Mouse (Mus musculus) ZHBTc4 (cell line): ENCODE results near the gene Kdm5c.

Experiments
- DNase-seq: peaks from one replicate; pipeline ENCODE4 v3.0.0-alpha.2; 2011; ENCODE audit warnings: low read depth, low spot score

Kdm5c gene

DNA sequence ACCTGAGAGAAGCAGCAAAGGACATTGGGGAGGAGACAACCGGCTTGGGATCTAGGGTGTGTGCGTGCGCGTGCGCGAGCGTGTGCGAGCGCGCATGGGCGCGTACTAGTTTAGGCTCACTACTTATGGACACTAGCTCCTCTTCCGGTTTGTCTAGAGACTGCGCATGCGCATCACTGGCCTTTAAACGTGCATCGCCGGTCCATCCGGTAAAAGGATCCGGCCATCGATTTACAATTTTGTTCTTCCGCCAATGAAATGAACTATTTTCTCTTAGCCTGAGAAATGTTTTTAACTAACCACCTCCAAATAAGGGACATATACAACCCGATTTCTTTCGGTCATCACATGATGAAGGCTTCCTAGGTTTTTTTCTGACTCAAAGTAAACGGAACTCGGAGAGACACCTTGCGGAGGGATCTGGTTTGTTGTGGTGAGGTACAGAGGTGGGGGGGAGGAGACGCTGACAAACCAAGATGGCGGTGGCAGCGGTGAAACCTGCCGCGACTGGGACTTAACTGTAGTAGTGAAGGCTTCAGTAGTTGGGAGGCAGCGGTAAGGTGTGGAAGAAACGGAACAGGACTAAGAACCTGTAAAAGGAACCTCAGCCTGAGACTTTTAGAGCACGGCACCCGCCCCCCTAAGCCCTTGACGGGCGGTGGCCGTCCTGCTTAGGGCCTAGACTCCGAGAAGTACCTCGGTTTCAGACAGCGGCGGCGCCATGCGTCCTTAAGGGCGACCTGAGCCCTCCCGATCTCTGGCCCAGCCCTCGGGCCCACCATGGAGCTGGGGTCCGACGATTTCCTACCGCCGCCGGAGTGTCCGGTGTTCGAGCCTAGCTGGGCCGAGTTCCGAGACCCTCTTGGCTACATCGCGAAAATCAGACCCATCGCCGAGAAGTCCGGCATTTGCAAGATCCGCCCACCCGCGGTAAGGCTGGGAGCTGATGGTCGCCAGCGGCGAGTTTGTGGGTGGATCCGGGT, at the start of gene Kdm5c:
Gene Kdm5c, plus strand, starts transcription at position 240 of the 983 bp plus-strand sequence.
- DNase-seq, result peak; percentile 98

DNA sequence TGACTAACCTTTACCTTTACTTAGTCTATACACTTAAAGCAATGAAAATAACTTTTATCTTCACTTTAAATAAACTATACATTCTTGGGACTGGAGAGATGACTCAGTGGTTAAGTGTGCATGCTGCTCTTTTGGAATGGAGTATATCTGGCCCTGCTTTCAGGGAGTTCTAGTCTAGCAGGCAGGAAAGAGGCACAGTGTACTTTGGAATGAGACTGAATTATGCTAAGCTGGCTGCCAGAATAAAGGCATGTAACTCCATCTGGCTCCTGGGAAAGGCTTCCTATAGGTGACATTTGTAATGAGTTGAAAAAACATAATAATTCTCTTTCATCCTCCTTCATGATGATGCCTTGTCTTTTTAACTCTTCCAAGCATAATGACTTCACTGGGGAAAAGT, 45.7 kb upstream of the Kdm5c start:
- DNase-seq, result no peak

DNA sequence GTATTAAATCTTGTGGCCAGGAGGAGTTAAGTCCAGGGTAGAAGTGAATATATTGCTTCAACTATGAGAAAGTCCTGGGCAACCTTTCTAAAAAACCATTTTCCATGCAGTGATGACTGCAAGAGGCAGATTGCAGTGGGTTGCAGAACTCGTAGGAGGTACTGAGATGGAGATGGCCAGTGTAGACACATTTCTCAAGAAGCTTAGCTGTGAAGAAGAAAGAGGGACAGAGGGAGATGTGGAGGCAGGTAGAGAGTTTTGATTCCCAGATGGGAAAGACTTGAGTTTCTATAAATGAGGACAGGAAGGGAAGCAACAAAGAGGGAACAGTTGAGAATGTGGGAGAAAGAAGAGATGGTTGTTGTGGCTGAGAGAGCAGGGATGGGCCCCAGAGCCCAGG, 41.6 kb upstream of the Kdm5c start:
- DNase-seq, result no peak

DNA sequence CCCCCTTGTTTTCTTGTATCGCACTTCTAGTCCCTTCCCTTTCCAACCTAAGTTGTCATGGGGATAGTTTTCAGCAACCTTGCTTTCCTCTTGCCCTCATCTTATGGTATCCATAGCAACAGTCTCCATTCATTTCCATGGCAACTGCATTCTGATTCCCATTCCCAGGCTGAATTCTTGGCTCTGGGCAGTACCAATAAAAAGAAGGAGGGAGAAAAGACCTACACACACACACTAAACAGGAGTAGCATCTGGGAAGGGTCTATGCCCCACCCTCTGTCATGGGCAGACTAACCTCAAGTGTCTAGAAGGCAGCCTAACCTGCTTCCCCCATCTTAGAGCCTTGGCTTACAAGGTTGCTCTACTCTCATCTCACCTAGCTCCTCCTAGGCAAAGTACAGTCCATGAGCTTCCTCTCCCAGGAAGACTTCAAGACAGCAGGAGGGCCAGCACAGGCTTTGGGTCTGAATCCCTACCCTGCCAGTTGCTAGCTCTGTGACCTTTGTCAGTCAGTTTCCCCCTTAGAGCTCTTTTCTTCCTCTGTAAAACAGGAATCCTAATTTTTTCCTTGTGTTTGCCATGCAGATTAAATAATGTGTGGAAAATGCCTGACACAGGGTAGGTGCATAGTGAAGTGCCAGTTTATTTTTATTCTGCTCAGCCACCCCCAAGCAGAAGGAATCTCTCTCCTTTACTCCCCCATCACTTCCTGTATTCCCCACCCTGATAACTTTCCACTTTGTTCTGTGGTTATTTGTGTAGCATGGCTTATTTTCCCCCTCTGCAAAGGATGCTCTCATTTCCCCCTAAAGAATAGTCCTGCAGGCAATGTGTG, 34.8 kb upstream of the Kdm5c start:
- DNase-seq, result no peak

DNA sequence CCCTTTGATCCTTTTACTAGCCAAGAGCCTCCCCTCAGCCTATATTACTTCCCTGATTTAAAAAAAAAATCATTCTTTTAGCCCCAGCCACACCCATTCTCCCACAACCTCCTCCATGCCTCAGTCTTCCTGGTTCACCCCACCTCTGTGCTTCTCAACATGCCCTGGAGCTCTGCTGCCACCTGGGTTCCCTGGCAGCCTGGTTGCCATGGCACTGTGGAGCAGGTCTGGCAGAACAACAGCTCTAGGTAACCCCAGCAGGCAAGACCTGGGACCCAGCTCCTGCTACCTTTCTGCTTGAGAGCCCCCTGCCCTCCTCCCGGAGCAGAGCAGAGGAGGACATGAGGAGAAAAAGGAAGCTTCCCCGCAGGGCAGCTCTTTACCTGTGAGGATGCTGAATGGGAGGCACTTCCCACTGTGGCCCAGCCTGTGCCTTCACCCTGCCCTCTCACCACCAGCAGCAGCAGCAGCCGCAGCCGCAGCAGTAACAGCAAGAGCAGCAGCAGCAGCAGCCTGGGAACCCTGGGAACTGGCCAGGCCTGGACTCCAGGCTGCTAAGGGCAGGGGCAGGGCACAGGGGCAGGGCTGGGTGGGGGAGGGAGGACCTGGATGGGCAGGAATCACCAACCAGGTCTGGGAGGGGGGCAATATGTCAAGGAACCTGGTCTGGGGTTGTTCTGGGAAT, 30.9 kb upstream of the Kdm5c start:
- DNase-seq, result no peak

DNA sequence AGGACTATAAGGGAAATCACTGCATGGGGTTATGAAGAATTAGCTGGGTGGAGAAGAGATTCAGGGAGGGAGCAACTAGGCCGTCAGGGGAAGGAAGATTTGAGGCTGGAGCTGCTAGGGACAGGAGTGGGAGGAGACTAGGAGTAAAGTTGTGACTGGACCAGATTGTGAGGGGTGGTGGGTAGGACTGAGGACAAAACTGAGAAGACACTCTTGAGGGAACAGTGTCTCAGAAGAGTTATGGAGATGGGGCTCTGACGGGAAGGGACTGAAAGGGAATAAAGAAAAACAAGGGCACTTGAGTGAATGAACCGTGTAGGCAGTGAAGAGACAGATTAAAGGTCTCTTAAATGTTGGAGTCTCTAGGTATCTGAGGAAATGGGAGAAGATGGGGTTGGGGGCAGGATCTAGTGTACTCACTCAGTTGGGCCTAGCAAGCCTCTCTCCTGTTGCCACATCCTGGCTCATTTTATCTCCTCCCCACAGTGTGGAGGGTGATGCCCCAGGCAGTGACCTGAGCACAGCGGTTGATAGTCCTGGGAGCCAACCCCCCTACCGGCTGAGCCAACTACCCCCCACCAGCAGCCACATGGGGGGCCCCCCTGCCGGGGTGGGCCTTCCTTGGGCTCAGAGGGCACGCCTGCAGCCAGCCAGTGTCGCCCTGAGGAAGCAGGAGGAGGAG, 30.3 kb upstream of the Kdm5c start:
- no peak for DNase-seq

DNA sequence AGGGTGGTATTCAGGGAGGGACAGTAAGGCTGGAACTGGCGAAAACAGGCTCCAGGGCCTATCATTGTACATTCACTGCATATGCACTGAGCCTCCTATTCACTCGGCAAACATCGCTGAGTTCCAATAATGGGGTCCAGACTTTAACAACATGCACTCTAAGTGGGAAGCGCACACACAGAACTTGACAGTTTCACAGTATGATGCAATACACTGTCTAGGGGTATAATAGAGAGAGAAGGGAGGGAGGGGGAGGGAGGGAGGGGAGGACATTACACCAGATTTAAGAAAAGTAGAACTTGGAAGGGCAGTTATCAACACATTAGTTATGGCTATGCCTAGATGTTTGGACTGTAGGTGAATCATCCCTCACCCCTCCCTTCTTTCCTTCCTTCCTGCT, 29.6 kb upstream of the Kdm5c start:
- no peak for DNase-seq

DNA sequence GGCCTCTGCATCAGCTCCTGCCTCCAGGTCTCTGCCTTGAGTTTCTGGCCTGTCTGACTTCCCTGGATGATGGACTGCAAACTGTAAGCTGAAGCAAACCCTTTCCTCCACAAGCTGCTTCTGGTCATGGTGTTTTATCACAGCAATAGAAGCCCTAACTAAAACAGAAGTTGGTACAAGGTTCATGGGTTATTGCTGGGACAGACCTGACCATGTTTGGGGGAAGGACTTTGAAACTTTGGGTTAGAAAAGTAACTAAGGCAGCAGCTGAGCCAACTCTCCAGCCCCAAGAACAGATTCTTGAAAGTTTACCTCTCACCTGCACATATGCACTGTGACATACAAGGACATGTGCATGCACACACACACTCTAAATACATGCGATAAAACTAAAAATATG, 27.3 kb upstream of the Kdm5c start:
- DNase-seq, result no peak

DNA sequence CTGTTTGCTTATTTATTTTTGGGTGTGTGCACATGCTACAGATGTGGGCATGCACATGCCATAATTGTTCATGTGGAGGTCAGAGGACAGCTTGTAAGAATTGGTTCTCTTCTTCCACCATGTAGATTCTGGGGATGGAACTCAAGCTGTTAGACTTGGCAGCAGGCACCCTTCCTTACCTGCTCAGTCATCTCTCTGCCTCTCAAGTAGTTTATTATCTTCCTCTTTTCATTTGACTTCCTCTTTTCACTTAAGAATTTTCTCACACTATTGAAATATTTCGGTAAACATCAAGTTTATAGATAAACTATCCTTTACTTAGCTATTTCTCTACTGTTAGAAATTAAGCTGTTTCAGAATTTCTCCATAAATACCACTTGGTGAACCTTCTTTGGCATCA, 18.1 kb upstream of the Kdm5c start:
- no peak for DNase-seq

DNA sequence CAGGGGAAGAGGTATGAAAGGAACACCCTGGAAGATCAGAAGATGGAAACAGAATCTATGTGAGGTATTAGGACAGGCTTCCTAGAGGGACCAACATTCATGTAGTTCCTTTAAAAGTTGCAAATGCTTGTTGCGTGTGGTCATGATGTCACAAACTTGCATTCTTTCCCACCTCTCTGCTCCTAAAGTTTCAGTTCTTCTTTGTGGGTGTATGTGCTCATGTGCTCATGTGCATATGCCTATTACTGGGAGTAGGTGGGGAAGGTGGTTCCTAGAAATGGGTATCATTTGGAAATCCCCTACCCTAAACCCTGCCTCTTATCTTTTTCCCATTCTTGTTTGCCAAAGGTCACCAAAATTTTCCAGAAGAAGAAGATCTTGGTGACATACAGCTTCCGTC, 14.3 kb upstream of the Kdm5c start:
- DNase-seq, result no peak

DNA sequence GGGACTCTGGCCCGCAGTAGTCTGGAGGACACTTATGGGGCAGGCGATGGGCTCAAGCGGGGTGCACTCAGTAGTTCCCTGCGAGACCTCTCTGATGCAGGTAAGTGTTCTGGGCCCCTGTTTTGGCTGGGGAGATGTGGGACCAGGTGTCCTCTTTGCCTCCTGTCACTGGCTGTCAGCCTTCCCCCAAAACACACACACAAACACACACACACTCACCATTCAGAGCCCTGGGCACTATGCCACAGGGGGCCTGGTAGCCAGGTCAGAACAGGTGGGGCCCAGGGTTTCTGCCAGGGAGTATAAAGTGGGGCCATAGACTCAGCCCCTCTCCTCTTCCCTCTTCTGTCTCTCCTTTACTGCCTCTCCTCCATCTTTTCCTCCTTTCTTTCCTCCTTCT, 11.1 kb upstream of the Kdm5c start:
- DNase-seq, result no peak

DNA sequence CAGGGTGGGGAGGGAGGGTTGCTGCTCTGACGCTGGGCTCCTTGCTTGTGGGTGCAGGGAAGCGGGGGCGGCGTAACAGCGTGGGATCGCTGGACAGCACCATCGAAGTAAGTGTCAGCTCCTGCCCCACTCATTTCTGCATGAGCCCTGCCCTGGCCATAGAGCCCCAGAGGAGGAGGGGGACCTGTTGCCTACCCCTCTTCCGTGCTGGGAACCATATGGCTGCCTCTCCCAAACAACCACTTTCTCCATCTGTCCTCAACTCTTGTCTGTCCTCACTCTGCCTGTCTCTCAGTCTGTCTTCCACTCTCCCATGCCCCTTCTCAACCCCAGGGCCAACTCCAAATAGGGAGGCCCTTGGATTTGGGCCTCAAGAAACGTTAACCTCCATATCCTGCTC, 10.6 kb upstream of the Kdm5c start:
- DNase-seq, result no peak

DNA sequence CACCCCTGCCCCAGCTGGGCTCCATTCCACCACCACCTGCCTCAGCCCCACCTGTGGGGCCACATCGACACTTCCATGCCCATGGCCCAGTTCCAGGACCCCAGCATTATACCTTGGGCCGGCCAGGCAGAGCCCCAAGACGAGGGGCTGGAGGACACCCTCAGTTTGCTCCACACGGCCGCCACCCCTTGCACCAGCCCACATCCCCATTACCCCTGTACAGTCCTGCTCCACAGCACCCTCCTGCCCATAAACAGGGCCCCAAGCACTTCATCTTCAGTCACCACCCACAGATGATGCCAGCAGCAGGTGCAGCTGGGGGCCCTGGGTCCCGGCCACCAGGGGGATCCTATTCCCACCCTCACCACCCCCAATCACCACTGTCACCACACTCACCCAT, 9.5 kb upstream of the Kdm5c start:
- no peak for DNase-seq

DNA sequence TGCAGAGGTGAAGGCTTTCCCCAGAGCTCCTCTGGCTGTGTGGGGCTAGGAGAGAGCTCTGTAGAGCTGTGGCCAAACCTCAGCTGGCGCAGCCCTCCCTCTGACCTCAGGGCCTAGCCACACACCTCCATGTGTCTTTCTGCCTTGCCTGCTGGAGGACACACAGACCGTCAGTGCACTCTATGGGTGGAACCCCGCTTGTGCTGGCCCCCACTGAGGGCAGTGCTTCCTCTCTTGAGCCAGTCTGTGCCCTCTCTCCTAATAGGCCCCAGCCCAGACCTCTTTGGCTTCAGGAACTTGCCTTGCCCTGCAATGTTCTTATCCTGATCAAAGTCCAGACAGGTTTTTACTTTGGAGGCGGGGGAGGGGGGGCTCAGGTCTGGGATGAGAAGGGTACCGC, 8.5 kb upstream of the Kdm5c start:
- DNase-seq, result no peak

DNA sequence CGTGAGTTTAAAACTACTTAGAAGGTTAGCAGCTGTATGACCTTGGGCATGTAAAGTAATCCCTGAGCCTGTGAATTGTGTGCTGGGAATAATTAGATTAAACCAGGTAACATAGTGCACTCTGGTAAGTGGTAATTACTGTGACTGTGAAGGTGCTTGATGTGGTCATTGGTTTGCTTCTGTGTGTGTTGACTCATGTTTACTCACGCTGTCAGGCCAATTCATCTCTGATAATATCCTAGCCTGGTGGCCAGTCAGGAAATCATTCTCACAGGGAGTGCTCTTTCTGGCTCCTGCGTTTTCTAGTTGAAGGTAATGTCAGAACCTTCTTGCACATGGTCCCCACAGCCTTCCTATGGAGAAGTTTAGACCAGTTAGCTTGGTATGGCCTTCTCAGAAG, 1.3 kb downstream of the Kdm5c start:
- DNase-seq, result no peak

DNA sequence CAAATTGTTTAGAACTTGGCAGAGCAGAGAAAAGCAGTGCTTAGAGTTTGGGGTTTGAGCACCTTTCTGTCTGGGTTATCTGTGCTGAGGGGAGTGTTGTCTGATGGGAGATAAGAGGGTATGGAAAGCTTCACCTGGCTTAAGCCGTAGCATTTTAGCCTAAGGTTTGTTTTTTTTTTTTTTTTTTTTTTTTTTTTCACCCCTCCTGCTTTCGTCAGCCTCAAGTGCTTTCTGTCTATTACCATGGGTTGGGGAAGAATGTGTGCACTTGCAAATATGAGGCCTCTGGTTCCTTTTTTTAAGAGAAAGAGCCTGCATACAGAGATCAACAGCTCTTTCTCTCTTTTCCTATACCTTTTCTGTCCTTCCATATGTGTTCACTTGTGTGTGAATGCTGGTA, 2.9 kb downstream of the Kdm5c start:
- DNase-seq, result no peak

DNA sequence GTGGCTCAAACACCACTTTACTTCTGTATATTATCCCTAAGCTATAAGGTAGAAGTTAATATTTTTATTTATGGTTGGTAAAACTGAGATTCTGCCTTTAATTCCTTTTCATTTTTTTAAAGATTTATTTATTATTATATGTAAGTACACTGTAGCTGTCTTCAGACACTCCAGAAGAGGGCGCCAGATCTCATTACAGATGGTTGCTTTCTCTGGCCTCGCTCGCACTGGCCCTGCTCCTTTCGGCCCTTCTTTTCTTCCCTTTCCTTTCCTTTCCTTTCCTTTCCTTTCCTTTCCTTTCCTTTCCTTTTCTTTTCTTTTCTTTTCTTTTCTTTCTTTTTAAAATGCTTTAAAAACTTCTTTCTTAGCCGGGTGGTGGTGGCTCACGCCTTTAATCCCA, 10.3 kb downstream of the Kdm5c start:
- DNase-seq, result peak; percentile 20

DNA sequence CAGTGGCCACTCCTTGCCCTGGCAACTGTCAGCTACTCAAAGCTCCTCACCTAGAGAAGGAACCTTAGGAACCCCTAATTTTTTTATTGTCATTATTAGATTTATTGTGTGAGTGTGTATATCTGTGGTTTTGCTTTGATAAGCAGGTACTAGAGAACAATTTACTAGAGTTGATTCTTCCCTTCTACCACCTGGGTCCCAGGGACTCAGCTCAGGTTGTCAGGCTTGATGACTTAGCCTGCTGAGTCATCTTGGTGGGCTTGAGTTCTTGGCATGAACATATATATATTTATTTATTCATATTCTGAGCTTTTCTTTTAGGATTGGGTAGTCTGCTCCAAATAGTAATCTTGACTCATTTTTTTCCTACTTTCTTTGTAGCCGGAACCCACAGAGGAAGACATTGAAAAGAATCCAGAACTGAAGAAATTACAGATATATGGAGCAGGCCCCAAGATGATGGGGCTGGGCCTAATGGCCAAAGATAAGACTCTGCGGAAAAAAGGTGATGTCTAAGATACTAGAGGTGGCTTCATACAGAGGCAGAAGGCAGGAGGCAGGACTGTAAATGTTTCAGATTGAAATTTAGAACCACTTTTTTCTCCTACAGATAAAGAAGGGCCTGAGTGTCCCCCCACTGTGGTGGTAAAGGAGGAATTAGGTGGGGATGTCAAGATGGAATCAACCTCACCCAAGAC, 11.8 kb downstream of the Kdm5c start:
- DNase-seq, result no peak

DNA sequence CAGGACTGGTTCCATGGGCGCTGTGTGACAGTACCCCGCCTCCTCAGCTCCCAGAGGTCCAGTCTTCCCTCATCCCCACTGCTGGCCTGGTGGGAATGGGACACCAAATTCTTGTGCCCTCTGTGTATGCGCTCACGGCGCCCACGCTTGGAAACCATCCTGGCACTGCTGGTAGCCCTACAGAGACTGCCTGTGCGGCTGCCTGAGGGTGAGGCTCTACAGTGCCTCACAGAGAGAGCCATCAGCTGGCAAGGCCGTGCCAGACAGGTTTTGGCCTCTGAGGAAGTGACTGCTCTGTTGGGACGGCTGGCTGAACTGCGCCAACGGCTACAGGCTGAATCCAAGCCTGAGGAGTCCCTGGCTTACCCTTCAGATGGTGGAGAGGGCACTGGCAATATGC, 38.4 kb downstream of the Kdm5c start:
- DNase-seq, result no peak

DNA sequence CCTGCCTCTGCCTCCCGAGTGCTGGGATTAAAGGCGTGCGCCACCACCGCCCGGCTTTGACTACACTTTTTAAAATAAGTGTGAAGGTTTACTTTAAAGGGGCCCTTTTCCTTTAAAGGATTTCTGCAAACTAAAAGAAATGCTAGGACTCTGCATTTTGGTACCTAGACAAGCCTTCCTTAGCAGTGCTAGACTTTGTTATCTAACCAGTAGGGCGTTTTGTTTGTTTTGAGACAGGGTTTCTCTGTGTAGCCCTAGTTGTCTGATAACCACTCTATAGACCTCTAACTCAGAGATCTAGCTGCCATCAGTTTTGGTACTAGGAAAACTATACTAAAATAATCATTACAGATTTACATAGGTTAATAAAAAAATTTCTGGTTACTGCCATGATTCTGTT, 46.6 kb downstream of the Kdm5c start:
- no peak for DNase-seq

DNA sequence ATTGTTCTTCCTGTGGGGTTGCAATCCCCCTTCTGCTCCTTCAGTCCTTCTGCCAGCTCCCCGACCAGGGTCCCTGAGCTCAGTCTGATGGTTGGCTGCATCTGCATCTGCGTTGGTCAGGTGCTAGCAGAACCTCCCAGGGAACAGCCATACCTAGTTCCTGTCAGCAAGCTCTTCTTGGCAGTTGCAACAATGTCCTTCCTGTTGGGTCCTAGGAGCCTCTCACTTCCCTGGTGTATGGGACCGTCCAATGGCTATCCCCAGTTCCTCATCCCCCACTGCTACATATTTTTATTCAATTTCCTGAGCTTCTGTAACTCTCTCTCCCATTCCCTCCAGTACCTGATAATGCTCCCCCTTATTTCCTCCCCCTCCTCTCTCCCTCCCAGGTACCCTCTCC, 51.9 kb downstream of the Kdm5c start:
- no peak for DNase-seq
